Mouse (Mus musculus) CH12.LX (cell line): Measurements from ENCODE around the gene Mybphl.

Source experiments
- CTCF ChIP-seq, 2 experiments: IDR thresholded peaks in 1 of 2; conservative IDR thresholded peaks in 1 of 2; 2 replicates each; pipeline ENCODE4 v1.5.1; 2011 to 2012; ENCODE audit warnings: low read depth in 2 of 2, low read length in 2 of 2, improper control_type of control experiment in 1 of 2, inconsistent platforms in 1 of 2, mild to moderate bottlenecking in 1 of 2, moderate library complexity in 1 of 2
- EP300 ChIP-seq: IDR thresholded peaks from 2 replicates; pipeline ENCODE4 v1.6.1; 2011; ENCODE audit warnings: low read length, improper control_type of control experiment
- GABPA ChIP-seq: IDR thresholded peaks from 2 replicates; pipeline ENCODE4 v1.6.1; 2012; ENCODE audit warnings: low read depth, low read length, improper control_type of control experiment, inconsistent platforms; ENCODE audit not compliant: insufficient replicate concordance
- JUND ChIP-seq: conservative IDR thresholded peaks from 2 replicates; pipeline ENCODE4 v1.6.1; 2011; ENCODE audit warnings: low read depth, low read length, improper control_type of control experiment
- MAZ ChIP-seq: IDR thresholded peaks from 2 replicates; pipeline ENCODE4 v1.6.1; 2012; ENCODE audit warnings: low read depth, mild to moderate bottlenecking, inconsistent platforms, low read length, improper control_type of control experiment, moderate library complexity
- MXI1 ChIP-seq: IDR thresholded peaks from 2 replicates; pipeline ENCODE4 v1.6.1; 2011; ENCODE audit warnings: mild to moderate bottlenecking, low read depth, low read length, improper control_type of control experiment
- PAX5 ChIP-seq: IDR thresholded peaks from 2 replicates; pipeline ENCODE4 v1.6.1; 2012; ENCODE audit warnings: low read length, inconsistent platforms, mixed read lengths
- POLR2A ChIP-seq: IDR thresholded peaks from 2 replicates; pipeline ENCODE4 v1.6.1; 2011; ENCODE audit warnings: low read depth, mild to moderate bottlenecking, improper control_type of control experiment, low read length
- RCOR1 ChIP-seq: conservative IDR thresholded peaks from 2 replicates; pipeline ENCODE4 v1.6.1; 2012; ENCODE audit warnings: low read depth, mild to moderate bottlenecking, inconsistent platforms, low read length, improper control_type of control experiment
- ZMIZ1 ChIP-seq: IDR thresholded peaks from 2 replicates; pipeline ENCODE4 v1.6.1; 2012; ENCODE audit warnings: low read depth, mild to moderate bottlenecking, inconsistent platforms, low read length, improper control_type of control experiment

DNA sequence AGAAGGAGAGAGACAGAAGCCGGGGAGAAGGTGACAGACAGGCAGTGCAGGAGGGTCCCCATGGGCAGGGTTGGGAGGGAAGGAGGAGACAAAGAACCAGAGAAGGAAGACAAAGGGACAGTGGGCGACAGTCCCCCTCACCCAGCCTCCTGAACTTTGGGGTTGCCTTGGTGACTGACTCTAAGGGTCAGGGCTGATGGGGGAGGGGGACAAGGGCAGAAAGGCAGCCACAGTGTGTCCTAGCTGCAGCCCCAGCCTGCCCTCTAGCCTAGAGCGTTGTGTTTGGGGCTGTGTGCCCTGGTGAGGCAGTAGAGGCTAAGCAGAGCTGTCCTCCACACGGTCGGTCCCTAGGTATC lies 45.6 kb downstream of the Mybphl start:
- TF ChIP-seq MAZ (no peak), GABPA (no peak), PAX5 (no peak), MXI1 (no peak), POLR2A (no peak), CTCF (conservative IDR thresholded peaks at IDR 0.05 in 1 of 2, IDR thresholded peaks at IDR 0.05 in 1 of 2; ENCODE audit: low read depth in 2 of 2, low read length in 2 of 2) (no peak), ZMIZ1 (no peak), RCOR1 (no peak), EP300 (no peak), JUND (no peak)
